Mouse (Mus musculus): Measurements from ENCODE around the gene Ppp1r14c. TPM values are rescaled to one million over a fixed set of nuclear protein-coding genes. Genes with fewer than 3 reads are reported as not detected.

The Ppp1r14c gene
- total and polyA plus RNA-seq, 3 experiments = not detected

GRCm38 (mm10) chr10:3393548-3393947 lies 27.7 kb downstream of the Ppp1r14c start:
- TF ChIP-seq MEF2A (IDR thresholded peaks at IDR 0.05; ENCODE audit: borderline replicate concordance, low read depth, low read length) (no peak), MXI1 (IDR thresholded peaks at IDR 0.05; ENCODE audit: low read depth, low read length) (no peak), CHD1 (IDR thresholded peaks at IDR 0.05; ENCODE audit: low read depth, low read length) (no peak), POLR2AphosphoS2 (IDR thresholded peaks at IDR 0.05; ENCODE audit: low read depth, low read length) (no peak), EP300 (IDR thresholded peaks at IDR 0.05; ENCODE audit: low read length) (no peak), ZKSCAN1 (IDR thresholded peaks at IDR 0.05; ENCODE audit: borderline replicate concordance, low read depth, low read length) (no peak), MYC (IDR thresholded peaks at IDR 0.05; ENCODE audit: low read depth, low read length) (no peak), KAT2A (IDR thresholded peaks at IDR 0.05; ENCODE audit: insufficient replicate concordance, low read length) (no peak), RCOR1 (conservative IDR thresholded peaks at IDR 0.05; ENCODE audit: low read depth, low read length) (no peak), SIN3A (IDR thresholded peaks at IDR 0.05; ENCODE audit: low read length) (no peak), ZC3H11A (IDR thresholded peaks at IDR 0.05; ENCODE audit: low read depth, low read length) (no peak), HCFC1 (IDR thresholded peaks at IDR 0.05; ENCODE audit: low read depth, low read length) (no peak), USF1 (IDR thresholded peaks at IDR 0.05; ENCODE audit: low read depth, low read length) (no peak), TBP (conservative IDR thresholded peaks at IDR 0.05; ENCODE audit: low read depth, low read length) (no peak), E2F4 (IDR thresholded peaks at IDR 0.05; ENCODE audit: insufficient replicate concordance, low read depth, low read length) (no peak), PAX5 (IDR thresholded peaks at IDR 0.05; ENCODE audit: low read length) (no peak)
- H3K79me2 ChIP-seq (replicated peaks; ENCODE audit: control insufficient read depth, extremely low read depth, insufficient read depth, poor library complexity, severe bottlenecking) = no peaks in the 10 kb centered on the region
- H3K36me3 ChIP-seq (replicated peaks in 1 of 2; ENCODE audit: control insufficient read depth in 1 of 2, insufficient read depth in 1 of 2, low read length in 1 of 2) = no peaks in the 10 kb centered on the region
- H3K4me1 ChIP-seq (ENCODE audit: control insufficient read depth in 1 of 2, insufficient read depth in 2 of 2) = peaks cover 0 to 5% of the 10 kb centered on the region in 2 experiments; a peak in 2 of 4 replicates
- no peak overlapping the region for H3K9ac ChIP-seq (ENCODE audit: insufficient read depth, low read depth)
- H3K27me3 ChIP-seq (replicated peaks) = no peaks in the 10 kb centered on the region
- in situ Hi-C loops (cut with MboI; ENCODE audit: low pct_ligation_motif_present, low pct_unique_long_range_greater_than_20kb, low sequenced_read_pairs) (no loop called here), dilution Hi-C loops (cut with MboI; ENCODE audit: extremely low pct_ligation_motif_present, extremely low pct_unique_long_range_greater_than_20kb, low sequenced_read_pairs) (no loop called here)
- H3K4me3 ChIP-seq (replicated peaks in 1 of 3; ENCODE audit: low read depth in 2 of 3, low read length in 2 of 3, poor library complexity in 1 of 3) = no peak overlapping the region
- H3K9me3 ChIP-seq (replicated peaks; ENCODE audit: low read length) = no peaks in the 10 kb centered on the region
- no peak for DNase-seq (ENCODE audit: extremely low read depth)
- no peak overlapping the region for H3K27ac ChIP-seq (ENCODE audit: insufficient read depth, low read depth)
- no peak overlapping the region for H3K4me2 ChIP-seq (ENCODE audit: insufficient read depth, low read depth, poor library complexity, severe bottlenecking)

DNA sequence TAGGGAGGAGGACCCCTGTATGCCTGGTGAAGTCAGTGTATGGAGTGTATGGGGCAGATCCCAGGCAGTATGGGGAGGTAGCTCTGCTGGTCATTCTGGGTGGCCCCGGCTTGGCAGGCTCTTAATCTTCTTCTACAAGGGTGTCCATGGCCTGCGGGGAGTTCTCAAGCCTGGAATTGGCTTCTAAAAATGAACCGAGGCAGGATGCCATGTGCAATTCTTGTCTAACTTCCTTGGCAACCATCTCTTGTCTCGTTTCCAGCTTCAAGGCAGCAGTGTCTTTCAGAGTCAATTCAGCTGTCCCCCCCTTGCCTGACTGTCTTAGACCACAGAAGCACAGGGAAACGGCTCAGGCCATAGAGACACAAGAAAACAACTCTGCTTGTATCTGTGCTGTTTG lies 28.3 kb downstream of the Ppp1r14c start:
- dilution Hi-C loops (cut with MboI; ENCODE audit: extremely low pct_ligation_motif_present, extremely low pct_unique_long_range_greater_than_20kb, low sequenced_read_pairs) = no loop called here

More for the DNA sequence above, 28.3 kb downstream of the Ppp1r14c start:
- no peak for TF ChIP-seq MAX (IDR thresholded peaks at IDR 0.05; ENCODE audit: low read length)
- TF ChIP-seq ETS1 (conservative IDR thresholded peaks at IDR 0.05; ENCODE audit: low read depth, low read length) = no peak
- TF ChIP-seq MAFK (IDR thresholded peaks at IDR 0.05; ENCODE audit: insufficient replicate concordance, low read length) = no peak
- TF ChIP-seq E2F4 (IDR thresholded peaks at IDR 0.05; ENCODE audit: insufficient replicate concordance, low read depth, low read length) = no peak
- no peak for TF ChIP-seq TBP (conservative IDR thresholded peaks at IDR 0.05; ENCODE audit: low read depth, low read length)
- no peak for TF ChIP-seq SIN3A (IDR thresholded peaks at IDR 0.05; ENCODE audit: low read length)
- TF ChIP-seq POLR2A (IDR thresholded peaks at IDR 0.05; ENCODE audit: low read depth, low read length) = no peak
- no peak for TF ChIP-seq ZC3H11A (IDR thresholded peaks at IDR 0.05; ENCODE audit: low read depth, low read length)
- no peak for TF ChIP-seq SMC3 (IDR thresholded peaks at IDR 0.05; ENCODE audit: low read depth, low read length)
- TF ChIP-seq ZMIZ1 (IDR thresholded peaks at IDR 0.05; ENCODE audit: low read depth, low read length) = no peak
- no peak for TF ChIP-seq TCF12 (IDR thresholded peaks at IDR 0.05; ENCODE audit: low read depth, low read length)
- no peak for TF ChIP-seq KAT2A (IDR thresholded peaks at IDR 0.05; ENCODE audit: insufficient replicate concordance, low read length)
- TF ChIP-seq ZNF384 (IDR thresholded peaks at IDR 0.05; ENCODE audit: low read depth, low read length) = no peak
- TF ChIP-seq CTCF (conservative IDR thresholded peaks at IDR 0.05 in 1 of 2, IDR thresholded peaks at IDR 0.05 in 1 of 2; ENCODE audit: low read depth in 2 of 2, low read length in 2 of 2) = no peak
- TF ChIP-seq MAZ (IDR thresholded peaks at IDR 0.05; ENCODE audit: low read depth, low read length) = no peak
- no peak for TF ChIP-seq MYC (IDR thresholded peaks at IDR 0.05; ENCODE audit: low read depth, low read length)
- TF ChIP-seq IRF4 (IDR thresholded peaks at IDR 0.05; ENCODE audit: low read depth, low read length) = no peak
- TF ChIP-seq USF2 (conservative IDR thresholded peaks at IDR 0.05; ENCODE audit: low read depth, low read length) = no peak
- no peak for TF ChIP-seq USF1 (IDR thresholded peaks at IDR 0.05; ENCODE audit: low read depth, low read length)
- H3K9me3 ChIP-seq (replicated peaks; ENCODE audit: low read length) = no peaks in the 10 kb centered on the region
- H3K9ac ChIP-seq (ENCODE audit: insufficient read depth, low read depth) = no peak overlapping the region
- no peak overlapping the region for H3K4me2 ChIP-seq (ENCODE audit: insufficient read depth, low read depth, poor library complexity, severe bottlenecking)
- no peak for DNase-seq (ENCODE audit: extremely low read depth)
- no peaks in the 10 kb centered on the region for H3K27me3 ChIP-seq (replicated peaks)
- no peaks in the 10 kb centered on the region for H3K36me3 ChIP-seq (replicated peaks in 1 of 2; ENCODE audit: control insufficient read depth in 1 of 2, insufficient read depth in 1 of 2, low read length in 1 of 2)
- in situ Hi-C loops (cut with MboI; ENCODE audit: low pct_ligation_motif_present, low pct_unique_long_range_greater_than_20kb, low sequenced_read_pairs) = no loop called here
- no peak overlapping the region for H3K27ac ChIP-seq (ENCODE audit: insufficient read depth, low read depth)
- no peaks in the 10 kb centered on the region for H3K79me2 ChIP-seq (replicated peaks; ENCODE audit: control insufficient read depth, extremely low read depth, insufficient read depth, poor library complexity, severe bottlenecking)
- H3K4me1 ChIP-seq (ENCODE audit: control insufficient read depth in 1 of 2, insufficient read depth in 2 of 2) = peaks cover 0 to 5% of the 10 kb centered on the region in 2 experiments; a peak in 2 of 4 replicates
- H3K4me3 ChIP-seq (replicated peaks in 1 of 3; ENCODE audit: low read depth in 2 of 3, low read length in 2 of 3, poor library complexity in 1 of 3) = no peak overlapping the region
